Mouse (Mus musculus) ES-E14 (cell line): ENCODE data around the gene Arl6ip5. TPM values are rescaled to one million over a fixed set of nuclear protein-coding genes. Genes with fewer than 3 reads are reported as not detected.

Experiments
- DNase-seq: peaks from one replicate; pipeline ENCODE4 v3.0.0-alpha.2; 2013; ENCODE audit warnings: low read depth, low spot score
- H3K27ac ChIP-seq: 2 replicates; pipeline ENCODE4 v1.5.1; 2012; ENCODE audit warnings: low read depth, mild to moderate bottlenecking, low read length, moderate library complexity, mixed read lengths; ENCODE audit not compliant: poor library complexity, insufficient read depth, severe bottlenecking
- H3K36me3 ChIP-seq: 2 replicates; pipeline ENCODE4 v1.6.1; 2012; ENCODE audit warnings: mild to moderate bottlenecking, low read length, moderate library complexity, mixed read lengths; ENCODE audit not compliant: control insufficient read depth, poor library complexity, insufficient read depth, severe bottlenecking
- H3K4me1 ChIP-seq, 2 experiments: fragments of 150-350 bp in 1 of 2; sonication (generic) in 1 of 2; 2 replicates each; pipeline ENCODE4 v1.6.1; 2012; ENCODE audit warnings: low read length in 2 of 2, mild to moderate bottlenecking in 1 of 2, mixed read lengths in 1 of 2; ENCODE audit not compliant: control insufficient read depth in 2 of 2, insufficient read depth in 2 of 2, poor library complexity in 1 of 2
- H3K4me3 ChIP-seq, 2 experiments: fragments of 150-350 bp in 1 of 2; sonication (generic) in 1 of 2; 2 replicates each; pipeline ENCODE4 v1.5.1; 2012; ENCODE audit warnings: low read length in 2 of 2, low read depth in 1 of 2, mild to moderate bottlenecking in 1 of 2, mixed read lengths in 1 of 2; ENCODE audit not compliant: insufficient read depth in 1 of 2, poor library complexity in 1 of 2, severe bottlenecking in 1 of 2
- H3K9ac ChIP-seq: 2 replicates; pipeline ENCODE4 v1.6.1; 2012; ENCODE audit warnings: low read depth, mild to moderate bottlenecking, low read length, mixed read lengths; ENCODE audit not compliant: poor library complexity, insufficient read depth, severe bottlenecking
- H3K9me3 ChIP-seq: fragments of 150-350 bp; sonication (generic); 2 replicates; pipeline ENCODE4 v1.6.1; 2012; ENCODE audit warnings: low read depth, mild to moderate bottlenecking, low read length; ENCODE audit not compliant: control insufficient read depth, insufficient read depth
- CHD2 ChIP-seq: IDR thresholded peaks from 2 replicates; pipeline ENCODE4 v1.6.1; 2014; ENCODE audit warnings: mild to moderate bottlenecking, low read depth, low read length, inconsistent platforms
- HCFC1 ChIP-seq: IDR thresholded peaks from 2 replicates; pipeline ENCODE4 v1.6.1; 2012; ENCODE audit warnings: low read length, inconsistent platforms, borderline replicate concordance; ENCODE audit not compliant: insufficient read depth
- MAFK ChIP-seq: IDR thresholded peaks from 2 replicates; pipeline ENCODE4 v1.6.1; 2014; ENCODE audit warnings: mild to moderate bottlenecking, low read depth, low read length, inconsistent platforms; ENCODE audit not compliant: insufficient read depth
- ZC3H11A ChIP-seq: IDR thresholded peaks from 2 replicates; pipeline ENCODE4 v1.6.1; 2012; ENCODE audit warnings: low read depth, mild to moderate bottlenecking, inconsistent platforms, low read length, borderline replicate concordance
- ZNF384 ChIP-seq: IDR thresholded peaks from 2 replicates; pipeline ENCODE4 v1.6.1; 2012; ENCODE audit warnings: low read depth, low read length, inconsistent platforms
- in situ Hi-C, 2 experiments: fragments of 600-800 bp; cut with MboI; formaldehyde crosslinking; loops; one replicate each; pipeline ENCODE4 v1.15.1; 2025; ENCODE audit warnings: low sequenced_read_pairs in 2 of 2, inconsistent platforms in 1 of 2; ENCODE audit not compliant: unreplicated experiment in 2 of 2
- total RNA-seq: library from RNA; depleted of rRNA; stranded (reverse); fragments of 300-350 nt; gene quantifications from 2 replicates; pipeline ENCODE4 v1.2.3, GENCODE M21; 2012

Gene Arl6ip5
- total RNA-seq, 1 experiment = 46.5 TPM

GRCm38 (mm10) chr6:97221205-97222025, 10.9 kb downstream of the Arl6ip5 start:
- no peak overlapping the region for H3K9ac ChIP-seq
- H3K4me1 ChIP-seq = peaks cover 0 to 3% of the 10 kb centered on the region in 2 experiments; a peak in 2 of 4 replicates
- no peak for TF ChIP-seq CHD2
- TF ChIP-seq ZC3H11A = no peak
- no peak for TF ChIP-seq ZNF384
- TF ChIP-seq HCFC1 = no peak
- TF ChIP-seq MAFK = no peak
- in situ Hi-C loops = no loop called here
- no peak for DNase-seq
- no peaks in the 10 kb centered on the region for H3K36me3 ChIP-seq
- H3K4me3 ChIP-seq = no peak overlapping the region
- H3K27ac ChIP-seq = no peak overlapping the region
- H3K9me3 ChIP-seq = no peaks in the 10 kb centered on the region

- peaks cover 0 to 3% of the 10 kb centered on the region in 2 experiments; a peak in 1 of 4 replicates for H3K4me1 ChIP-seq
- no peak overlapping the region for H3K4me3 ChIP-seq
- no peaks in the 10 kb centered on the region for H3K36me3 ChIP-seq
- in situ Hi-C loops = no loop called here
- TF ChIP-seq CHD2 = no peak
- no peak for TF ChIP-seq ZC3H11A
- no peak for TF ChIP-seq HCFC1
- TF ChIP-seq ZNF384 = no peak
- TF ChIP-seq MAFK = no peak
- H3K9me3 ChIP-seq = no peaks in the 10 kb centered on the region
- no peak overlapping the region for H3K27ac ChIP-seq
- no peak for DNase-seq
- H3K9ac ChIP-seq = no peak overlapping the region
Observed at GRCm38 (mm10) chr6:97222321-97222720, 11.8 kb downstream of the Arl6ip5 start.

- Histone ChIP-seq H3K27ac (no peak overlapping the region), H3K4me3 (no peak overlapping the region), H3K9me3 (no peaks in the 10 kb centered on the region), H3K36me3 (no peaks in the 10 kb centered on the region), H3K4me1 (peaks cover 0 to 3% of the 10 kb centered on the region in 2 experiments; a peak in 1 of 4 replicates), H3K9ac (no peak overlapping the region)
- in situ Hi-C loops = no loop called here
- no peak for TF ChIP-seq ZC3H11A
- no peak for DNase-seq
Observed at GRCm38 (mm10) chr6:97222931-97223467, 12.5 kb downstream of the Arl6ip5 start.

- in situ Hi-C loops = no loop called here
Observed at GRCm38 (mm10) chr6:97223566-97223965, 13.1 kb downstream of the Arl6ip5 start.

More at GRCm38 (mm10) chr6:97223566-97223965, 13.1 kb downstream of the Arl6ip5 start:
- Histone ChIP-seq H3K27ac (no peak overlapping the region), H3K4me3 (no peak overlapping the region), H3K9me3 (no peaks in the 10 kb centered on the region), H3K9ac (no peak overlapping the region), H3K4me1 (peaks cover 0 to 3% of the 10 kb centered on the region in 2 experiments; a peak in 1 of 4 replicates), H3K36me3 (no peaks in the 10 kb centered on the region)
- no peak for DNase-seq
- TF ChIP-seq ZNF384 (no peak), MAFK (no peak), CHD2 (no peak), HCFC1 (no peak), ZC3H11A (no peak)
